ENCODE assay signal across 9 mouse cellular contexts in genomic region chr4:152315498-152316213, GRCm38 (mm10). TPM values are rescaled to one million over a fixed set of nuclear protein-coding genes. Genes with fewer than 3 reads are reported as not detected.
DNase-seq lines count a peak whose midpoint lies in the region; ATAC-seq and TF ChIP-seq lines count a peak whose summit lies in the region.
"Had no signal": no experiment of that assay in that cellular context is flagged by ENCODE, and none has a peak within 500 bp of the region (broad histone marks: within the 10 kb centered on the region; RNA-seq: fewer than 3 reads in every experiment).

No protein-coding gene starts in this region.

- H3K9me3 ChIP-seq in heart, embryonic 14.5 days (ENCODE audit: control insufficient read depth, low read length), result no peaks in the 10 kb centered on the region
- H3K9me3 ChIP-seq in ES-E14 (ENCODE audit: control insufficient read depth, insufficient read depth, low read depth, low read length), result no peaks in the 10 kb centered on the region
- no peaks in the 10 kb centered on the region for H3K9me3 ChIP-seq in hindbrain, embryonic 11.5 days (ENCODE audit: control insufficient read depth, low read length)
- H3K9me3 ChIP-seq in midbrain, embryonic 11.5 days (ENCODE audit: control insufficient read depth, low read length), result no peaks in the 10 kb centered on the region

- intact Hi-C loops in heart, postnatal 14 days (cut with DNase I), result no loop called here

- H3K27me3 ChIP-seq in heart, embryonic 14.5 days (ENCODE audit: control insufficient read depth, insufficient read depth, low read length), result peaks cover 56% of the 10 kb centered on the region
- H3K27me3 ChIP-seq in hindbrain, embryonic 11.5 days (ENCODE audit: control insufficient read depth, insufficient read depth, low read length), result peaks cover 81% of the 10 kb centered on the region
- H3K27me3 ChIP-seq in midbrain, embryonic 11.5 days (ENCODE audit: control insufficient read depth, insufficient read depth, low read length), result peaks cover 78% of the 10 kb centered on the region

- ATAC-seq in heart, embryonic 14.5 days (ENCODE audit: insufficient number of reproducible peaks, insufficient read depth, low FRiP score, low read depth), result no peak
- no peak for ATAC-seq in hindbrain, embryonic 11.5 days (ENCODE audit: low FRiP score)
- no peak for ATAC-seq in midbrain, embryonic 11.5 days (ENCODE audit: low FRiP score)
- ATAC-seq in activated CD4-positive, CD25-positive, alpha-beta regulatory T cell, adult 4 months, result no peak

- peak overlapping the region; percentile 88 for H3K4me2 ChIP-seq in heart, embryonic 14.5 days (ENCODE audit: low read length)
- H3K4me2 ChIP-seq in hindbrain, embryonic 11.5 days (replicated peaks; ENCODE audit: low read depth, low read length), result peak overlapping the region; percentile 19
- H3K4me2 ChIP-seq in midbrain, embryonic 11.5 days, result peak overlapping the region; percentile 18

- 2% methylated on average over 43 of the region's 43 CpGs for WGBS in heart, embryonic 14.5 days
- 1% methylated on average over 43 of the region's 43 CpGs for WGBS in hindbrain, embryonic 11.5 days
- WGBS in midbrain, embryonic 11.5 days, result under 1% methylated on average over 43 of the region's 43 CpGs

- H3K36me3 ChIP-seq in heart, embryonic 14.5 days (ENCODE audit: control insufficient read depth, insufficient read depth, low read length), result peaks cover 25% of the 10 kb centered on the region
- H3K36me3 ChIP-seq in ES-E14 (ENCODE audit: control insufficient read depth, insufficient read depth, low read length, poor library complexity, severe bottlenecking), result peaks cover 4% of the 10 kb centered on the region; the same call in 1 of the 2 replicates
- H3K36me3 ChIP-seq in hindbrain, embryonic 11.5 days (ENCODE audit: control insufficient read depth, insufficient read depth, low read length), result no peaks in the 10 kb centered on the region
- H3K36me3 ChIP-seq in midbrain, embryonic 11.5 days (ENCODE audit: control insufficient read depth, insufficient read depth, low read length), result no peaks in the 10 kb centered on the region

- peak overlapping the region; percentile 85 for H3K9ac ChIP-seq in heart, embryonic 14.5 days (ENCODE audit: low read length)
- peak overlapping the region; percentile 0 for H3K9ac ChIP-seq in ES-E14 (ENCODE audit: insufficient read depth, low read depth, low read length, poor library complexity, severe bottlenecking)
- H3K9ac ChIP-seq in hindbrain, embryonic 11.5 days (ENCODE audit: low read depth, low read length), result no peak overlapping the region
- no peak overlapping the region for H3K9ac ChIP-seq in midbrain, embryonic 11.5 days (ENCODE audit: low read length)

- peak overlapping the region; percentile 40 to 49 for H3K4me3 ChIP-seq in heart, embryonic 14.5 days (ENCODE audit: control insufficient read depth in 1 of 2, insufficient read depth in 1 of 2, low read depth in 1 of 2, low read length in 2 of 2)
- peak overlapping the region; percentile 57 to 63 for H3K4me3 ChIP-seq in ES-E14 (ENCODE audit: insufficient read depth in 1 of 2, low read depth in 1 of 2, low read length in 2 of 2, poor library complexity in 1 of 2, severe bottlenecking in 1 of 2)
- H3K4me3 ChIP-seq in hindbrain, embryonic 11.5 days (ENCODE audit: low read depth, low read length), result peak overlapping the region; percentile 15
- H3K4me3 ChIP-seq in midbrain, embryonic 11.5 days (ENCODE audit: low read depth, low read length), result peak overlapping the region; percentile 17

- peak overlapping the region in 1 of 2 experiments; percentile 1; a peak in 1 of 4 replicates for H3K27ac ChIP-seq in heart, embryonic 14.5 days (replicated peaks in 1 of 2; ENCODE audit: control insufficient read depth in 1 of 2, insufficient read depth in 1 of 2, low read depth in 2 of 2, low read length in 2 of 2)
- H3K27ac ChIP-seq in ES-E14 (ENCODE audit: insufficient read depth, low read depth, low read length, poor library complexity, severe bottlenecking), result no peak overlapping the region
- H3K27ac ChIP-seq in hindbrain, embryonic 11.5 days (ENCODE audit: low read depth, low read length), result no peak overlapping the region
- H3K27ac ChIP-seq in midbrain, embryonic 11.5 days (ENCODE audit: low read depth, low read length), result no peak overlapping the region

- in situ Hi-C loops in ES-E14 (cut with MboI; ENCODE audit: low sequenced_read_pairs in 2 of 2, unreplicated experiment in 2 of 2), result no loop called here

- peaks cover 21 to 54% of the 10 kb centered on the region in 2 experiments for H3K4me1 ChIP-seq in heart, embryonic 14.5 days (ENCODE audit: control insufficient read depth in 2 of 2, insufficient read depth in 2 of 2, low read length in 2 of 2)
- H3K4me1 ChIP-seq in ES-E14 (ENCODE audit: control insufficient read depth in 2 of 2, insufficient read depth in 2 of 2, low read length in 2 of 2, poor library complexity in 1 of 2), result peaks cover 2 to 26% of the 10 kb centered on the region in 2 experiments; a peak in 3 of 4 replicates
- H3K4me1 ChIP-seq in hindbrain, embryonic 11.5 days (replicated peaks; ENCODE audit: control insufficient read depth, insufficient read depth, low read length), result peaks cover 9% of the 10 kb centered on the region
- peaks cover 11% of the 10 kb centered on the region for H3K4me1 ChIP-seq in midbrain, embryonic 11.5 days (ENCODE audit: control insufficient read depth, insufficient read depth, low read length)

- DNase-seq in heart, postnatal 14 days, result no peak
- no peak for DNase-seq in ES-E14 (ENCODE audit: low read depth, low spot score)
- peak; percentile 44 for DNase-seq in hindbrain, embryonic 11.5 days (ENCODE audit: low spot score)
- peak; percentile 92 for DNase-seq in midbrain, embryonic 11.5 days (ENCODE audit: low spot score, missing footprints)
- no peak for DNase-seq in cerebellum, postnatal 10 days
- no peak for DNase-seq in kidney, adult 9 months

TF ChIP-seq in ES-E14, 5 proteins besides CTCF, POLR2A, EP300 and RAD21:
- no peak for TF ChIP-seq HCFC1 (IDR thresholded peaks at IDR 0.05; ENCODE audit: borderline replicate concordance, insufficient read depth, low read length)
- TF ChIP-seq CHD2 (IDR thresholded peaks at IDR 0.05; ENCODE audit: low read depth, low read length), result no peak
- TF ChIP-seq MAFK (IDR thresholded peaks at IDR 0.05; ENCODE audit: insufficient read depth, low read depth, low read length), result no peak
- no peak for TF ChIP-seq ZNF384 (IDR thresholded peaks at IDR 0.05; ENCODE audit: low read depth, low read length)
- no peak for TF ChIP-seq ZC3H11A (IDR thresholded peaks at IDR 0.05; ENCODE audit: borderline replicate concordance, low read depth, low read length)

RNA-seq across cellular contexts. Expression of gene Rnf207, which starts 3.1 kb away (rescaled TPM):
- polyA plus RNA-seq in heart, embryonic 14.5 days (2014; fragmentation: Nextera tagmentation; extraction: Ambion mirVana), result 74.9 and 77.5 TPM in 2 replicates
- total RNA-seq in heart, postnatal 14 days (2021), result 10 to 100 TPM; 84.5 to 95.8 TPM
- total RNA-seq in ES-E14 (2012; rRNA removed), result 4.6 and 9.0 TPM in 2 replicates
- polyA plus RNA-seq in hindbrain, embryonic 11.5 days (2014; fragmentation: Nextera tagmentation; extraction: Ambion mirVana), result 1.5 and 1.6 TPM in 2 replicates
- 1.1 and 1.7 TPM in 2 replicates for polyA plus RNA-seq in midbrain, embryonic 11.5 days (2014; fragmentation: Nextera tagmentation; extraction: Ambion mirVana)
- polyA plus RNA-seq in activated CD4-positive, CD25-positive, alpha-beta regulatory T cell, adult 4 months (2017; shearing (Covaris generic)), result not detected

RNA-seq across cellular contexts. Expression of gene Rpl22, which starts 9.9 kb away (rescaled TPM):
- 261 and 276 TPM in 2 replicates for polyA plus RNA-seq in heart, embryonic 14.5 days (2014; fragmentation: Nextera tagmentation; extraction: Ambion mirVana)
- 100 to 1,000 TPM; 223 to 252 TPM for total RNA-seq in heart, postnatal 14 days (2021)
- total RNA-seq in ES-E14 (2012; rRNA removed), result 1,269 and 1,458 TPM in 2 replicates
- 304 and 330 TPM in 2 replicates for polyA plus RNA-seq in hindbrain, embryonic 11.5 days (2014; fragmentation: Nextera tagmentation; extraction: Ambion mirVana)
- 357 and 368 TPM in 2 replicates for polyA plus RNA-seq in midbrain, embryonic 11.5 days (2014; fragmentation: Nextera tagmentation; extraction: Ambion mirVana)
- 1,000 to 10,000 TPM; 1,059 to 1,071 TPM for polyA plus RNA-seq in activated CD4-positive, CD25-positive, alpha-beta regulatory T cell, adult 4 months (2017; shearing (Covaris generic))

RNA-seq across cellular contexts. Expression of gene Icmt, which starts 18.6 kb away (rescaled TPM):
- 19.4 and 20.3 TPM in 2 replicates for polyA plus RNA-seq in heart, embryonic 14.5 days (2014; fragmentation: Nextera tagmentation; extraction: Ambion mirVana)
- 10 to 100 TPM; 25.9 to 27.2 TPM for total RNA-seq in heart, postnatal 14 days (2021)
- 47.7 and 61.4 TPM in 2 replicates for total RNA-seq in ES-E14 (2012; rRNA removed)
- polyA plus RNA-seq in hindbrain, embryonic 11.5 days (2014; fragmentation: Nextera tagmentation; extraction: Ambion mirVana), result 17.4 and 20.6 TPM in 2 replicates
- 18.1 and 19.8 TPM in 2 replicates for polyA plus RNA-seq in midbrain, embryonic 11.5 days (2014; fragmentation: Nextera tagmentation; extraction: Ambion mirVana)
- polyA plus RNA-seq in activated CD4-positive, CD25-positive, alpha-beta regulatory T cell, adult 4 months (2017; shearing (Covaris generic)), result 1 to 10 TPM; 7.2 to 7.7 TPM

RNA-seq across cellular contexts. Expression of gene Chd5, which starts 22.8 kb away (rescaled TPM):
- polyA plus RNA-seq in heart, embryonic 14.5 days (2014; fragmentation: Nextera tagmentation; extraction: Ambion mirVana), result 0.03 TPM in 1 of 2 replicates, not detected in the other
- total RNA-seq in heart, postnatal 14 days (2021), result under 1 TPM; 0.10 to 0.60 TPM
- 3.1 and 5.8 TPM in 2 replicates for total RNA-seq in ES-E14 (2012; rRNA removed)
- 0.14 and 0.28 TPM in 2 replicates for polyA plus RNA-seq in hindbrain, embryonic 11.5 days (2014; fragmentation: Nextera tagmentation; extraction: Ambion mirVana)
- polyA plus RNA-seq in midbrain, embryonic 11.5 days (2014; fragmentation: Nextera tagmentation; extraction: Ambion mirVana), result 0.56 and 0.66 TPM in 2 replicates
- under 1 TPM in 1 of 2 experiments, not detected in 1; 0.19 TPM for polyA plus RNA-seq in activated CD4-positive, CD25-positive, alpha-beta regulatory T cell, adult 4 months (2017; shearing (Covaris generic))

RNA-seq across cellular contexts. Expression of gene Hes3, which starts 24.2 kb away (rescaled TPM):
- not detected in 2 replicates for polyA plus RNA-seq in heart, embryonic 14.5 days (2014; fragmentation: Nextera tagmentation; extraction: Ambion mirVana)
- total RNA-seq in heart, postnatal 14 days (2021), result not detected
- 0.58 and 1.1 TPM in 2 replicates for total RNA-seq in ES-E14 (2012; rRNA removed)
- 2.9 and 3.5 TPM in 2 replicates for polyA plus RNA-seq in hindbrain, embryonic 11.5 days (2014; fragmentation: Nextera tagmentation; extraction: Ambion mirVana)
- 8.6 and 12.6 TPM in 2 replicates for polyA plus RNA-seq in midbrain, embryonic 11.5 days (2014; fragmentation: Nextera tagmentation; extraction: Ambion mirVana)
- not detected for polyA plus RNA-seq in activated CD4-positive, CD25-positive, alpha-beta regulatory T cell, adult 4 months (2017; shearing (Covaris generic))
- total RNA-seq: left cerebral cortex, adult 18-20 months had no signal

Comparison
In these comparisons a context has a peak if more than half of its experiments do, and no peak if none do; other contexts are left out.
1. H3K4me2 ChIP-seq: peak in every context shown above with its lines; median percentile 88 in heart, embryonic 14.5 days; 19 in hindbrain, embryonic 11.5 days; 18 in midbrain, embryonic 11.5 days.
2. H3K9ac ChIP-seq: peak in heart, embryonic 14.5 days (single experiment) and ES-E14 (single experiment); none in hindbrain, embryonic 11.5 days (single experiment) and midbrain, embryonic 11.5 days (single experiment).
3. DNase-seq: peak in hindbrain, embryonic 11.5 days (single experiment) and midbrain, embryonic 11.5 days (single experiment); none in heart, postnatal 14 days (0 of 2), ES-E14 (single experiment), cerebellum, postnatal 10 days (0 of 2) and kidney, adult 9 months (single experiment).
4. RNA of gene Rnf207, which starts 3.1 kb away (polyA plus RNA-seq): 74.9 to 77.5 TPM in heart, embryonic 14.5 days; 1.5 to 1.6 TPM in hindbrain, embryonic 11.5 days, 1.1 to 1.7 TPM in midbrain, embryonic 11.5 days and not detected in activated CD4-positive, CD25-positive, alpha-beta regulatory T cell, adult 4 months; every median in the first group is over 10 times any median in the second.
5. Peak in every context shown above with its lines, with median percentiles within 50 percentile points of each other: H3K4me3 ChIP-seq.